Comparison of ENCODE assay signal across 14 mouse cellular contexts in genomic region chr7:25435546-25435851, GRCm38 (mm10). TPM values are rescaled to one million over a fixed set of nuclear protein-coding genes. Genes with fewer than 3 reads are reported as not detected.
DNase-seq lines count a peak whose midpoint lies in the region; ATAC-seq and TF ChIP-seq lines count a peak whose summit lies in the region.
"Had no signal": no experiment of that assay in that cellular context is flagged by ENCODE, and none has a peak within 500 bp of the region (broad histone marks: within the 10 kb centered on the region; RNA-seq: fewer than 3 reads in every experiment).

No protein-coding gene starts in this region.

- WGBS in liver, embryonic 16.5 days (ENCODE audit: insufficient replicate concordance): 54% methylated on average over 2 of the region's 2 CpGs
- 57% methylated on average over 2 of the region's 2 CpGs for WGBS in liver, embryonic 12.5 days (ENCODE audit: insufficient replicate concordance)

- no peak overlapping the region for H3K9ac ChIP-seq in liver, embryonic 16.5 days (ENCODE audit: low read depth, low read length)
- no peak overlapping the region for H3K9ac ChIP-seq in liver, embryonic 12.5 days
- H3K9ac ChIP-seq: heart, embryonic 12.5 days had no signal

- DNase-seq in gastrocnemius, adult 2 months: no peak
- no peak for DNase-seq in gastrocnemius, postnatal 25 days
- no peak for DNase-seq in T-cell, adult 2 months (ENCODE audit: low spot score)
- DNase-seq in embryo, embryonic 10.5 days (ENCODE audit: low spot score): no peak
- DNase-seq: layer of hippocampus, adult 9-11 months; thymus, postnatal 25 days had no signal

- H3K9me3 ChIP-seq in liver, embryonic 16.5 days (replicated peaks; ENCODE audit: control insufficient read depth, low read length): no peaks in the 10 kb centered on the region
- H3K9me3 ChIP-seq in liver, embryonic 12.5 days (replicated peaks): no peaks in the 10 kb centered on the region
- H3K9me3 ChIP-seq: heart, embryonic 12.5 days had no signal

- H3K4me3 ChIP-seq in gastrocnemius, adult 2 months: no peak overlapping the region
- no peak overlapping the region for H3K4me3 ChIP-seq in liver, embryonic 16.5 days (ENCODE audit: low read depth, low read length)
- H3K4me3 ChIP-seq in liver, embryonic 12.5 days: no peak overlapping the region
- no peak overlapping the region for H3K4me3 ChIP-seq in brown adipose tissue, adult 24 weeks (ENCODE audit: insufficient read depth, low read depth, low read length)
- H3K4me3 ChIP-seq: heart, embryonic 12.5 days had no signal

- no peak for ATAC-seq in liver, embryonic 16.5 days (ENCODE audit: low read depth)
- ATAC-seq in liver, embryonic 12.5 days: no peak
- 0 out of 2 replicates have a peak, but pooled peaks have one; percentile 32 for ATAC-seq in monocyte, adult 5-6 weeks (replicated peaks; ENCODE audit: insufficient number of reproducible peaks, low FRiP score, low TSS enrichment, poor library complexity, severe bottlenecking)
- ATAC-seq: activated CD4-positive, CD25-positive, alpha-beta regulatory T cell, adult 4 months had no signal

- H3K36me3 ChIP-seq in liver, embryonic 16.5 days (ENCODE audit: control insufficient read depth, insufficient read depth): no peaks in the 10 kb centered on the region
- no peaks in the 10 kb centered on the region for H3K36me3 ChIP-seq in liver, embryonic 12.5 days
- H3K36me3 ChIP-seq: heart, embryonic 12.5 days had no signal

- peaks cover 3% of the 10 kb centered on the region; the same call in 1 of the 2 replicates for H3K4me1 ChIP-seq in liver, embryonic 16.5 days (ENCODE audit: control insufficient read depth, low read depth, low read length)
- H3K4me1 ChIP-seq in liver, embryonic 12.5 days: peaks cover 5% of the 10 kb centered on the region; the same call in 1 of the 2 replicates
- peaks cover 41% of the 10 kb centered on the region for H3K4me1 ChIP-seq in brown adipose tissue, adult 24 weeks (ENCODE audit: control insufficient read depth, insufficient read depth, insufficient read length, low read length)
- H3K4me1 ChIP-seq: heart, embryonic 12.5 days had no signal

- no peak for TF ChIP-seq CTCF in gastrocnemius, adult 2 months (IDR thresholded peaks at IDR 0.05)

- intact Hi-C loops in gastrocnemius, adult 2 months (cut with DNase I): no loop called here

- H3K27ac ChIP-seq in gastrocnemius, adult 2 months: peak overlapping the region; percentile 84
- peak overlapping the region; percentile 38 for H3K27ac ChIP-seq in liver, embryonic 16.5 days (ENCODE audit: low read length)
- no peak overlapping the region for H3K27ac ChIP-seq in liver, embryonic 12.5 days
- H3K27ac ChIP-seq in brown adipose tissue, adult 24 weeks (replicated peaks; ENCODE audit: low read depth, low read length): peak overlapping the region; percentile 95

- H3K27me3 ChIP-seq in liver, embryonic 16.5 days (ENCODE audit: control insufficient read depth, insufficient read depth, low read depth, low read length): no peaks in the 10 kb centered on the region
- no peaks in the 10 kb centered on the region for H3K27me3 ChIP-seq in liver, embryonic 12.5 days (replicated peaks)
- H3K27me3 ChIP-seq: heart, embryonic 12.5 days had no signal

- H3K4me2 ChIP-seq in liver, embryonic 16.5 days (ENCODE audit: low read depth, low read length): no peak overlapping the region
- no peak overlapping the region for H3K4me2 ChIP-seq in liver, embryonic 12.5 days
- H3K4me2 ChIP-seq: heart, embryonic 12.5 days had no signal

RNA-seq across cellular contexts. Expression of gene Cxcl17, which starts 22.8 kb away (rescaled TPM):
- not detected for total RNA-seq in gastrocnemius, adult 2 months (2021)
- total RNA-seq in gastrocnemius, postnatal 25 days (2021): not detected
- 0.15 TPM in 1 of 2 replicates, not detected in the other for polyA plus RNA-seq in liver, embryonic 16.5 days (2015; fragmentation: Nextera tagmentation; extraction: Ambion mirVana)
- polyA plus RNA-seq in liver, embryonic 12.5 days (2016; fragmentation: Nextera tagmentation; extraction: Ambion mirVana): 0.30 TPM in 1 of 2 replicates, not detected in the other
- polyA plus RNA-seq in brown adipose tissue, adult 24 weeks (2012; ENCODE audit: insufficient read depth, insufficient read length, missing spikeins): not detected in 2 replicates
- not detected in 3 replicates for total RNA-seq in monocyte, adult 5-6 weeks (2017)
- total RNA-seq: megakaryocyte-erythroid progenitor cell, adult 5-6 weeks; MEL had no signal
- polyA plus RNA-seq: activated CD4-positive, CD25-positive, alpha-beta regulatory T cell, adult 4 months; heart, embryonic 12.5 days had no signal

RNA-seq across cellular contexts. Expression of gene Lipe, which starts 37.0 kb away (rescaled TPM):
- total RNA-seq in gastrocnemius, adult 2 months (2021): 10 to 100 TPM; 13.4 to 17.9 TPM
- 10 to 100 TPM; 12.8 to 42.6 TPM for total RNA-seq in gastrocnemius, postnatal 25 days (2021)
- 3.4 and 3.8 TPM in 2 replicates for polyA plus RNA-seq in liver, embryonic 16.5 days (2015; fragmentation: Nextera tagmentation; extraction: Ambion mirVana)
- 2.9 and 3.3 TPM in 2 replicates for polyA plus RNA-seq in liver, embryonic 12.5 days (2016; fragmentation: Nextera tagmentation; extraction: Ambion mirVana)
- polyA plus RNA-seq in brown adipose tissue, adult 24 weeks (2012; ENCODE audit: insufficient read depth, insufficient read length, missing spikeins): 1,111 and 1,189 TPM in 2 replicates
- total RNA-seq in monocyte, adult 5-6 weeks (2017): 19.5 to 19.9 TPM (median 19.7 TPM) in 3 replicates

RNA-seq across cellular contexts. Expression of gene Ceacam1, which starts 41.9 kb away (rescaled TPM):
- 1 to 10 TPM; 4.0 to 6.2 TPM for total RNA-seq in gastrocnemius, adult 2 months (2021)
- total RNA-seq in gastrocnemius, postnatal 25 days (2021): 1 to 10 TPM; 4.1 to 5.2 TPM
- 15.0 and 19.6 TPM in 2 replicates for polyA plus RNA-seq in liver, embryonic 16.5 days (2015; fragmentation: Nextera tagmentation; extraction: Ambion mirVana)
- polyA plus RNA-seq in liver, embryonic 12.5 days (2016; fragmentation: Nextera tagmentation; extraction: Ambion mirVana): 1.9 and 2.4 TPM in 2 replicates
- 4.3 and 8.3 TPM in 2 replicates for polyA plus RNA-seq in brown adipose tissue, adult 24 weeks (2012; ENCODE audit: insufficient read depth, insufficient read length, missing spikeins)
- total RNA-seq in monocyte, adult 5-6 weeks (2017): 207 to 253 TPM (median 236 TPM) in 3 replicates

Comparison
In these comparisons a context has a peak if more than half of its experiments do, and no peak if none do; other contexts are left out.
1. RNA of gene Ceacam1, which starts 41.9 kb away (total RNA-seq): 207 to 253 TPM in monocyte, adult 5-6 weeks; 4.0 to 6.2 TPM in gastrocnemius, adult 2 months and 4.1 to 5.2 TPM in gastrocnemius, postnatal 25 days; every median in the first group is over 10 times any median in the second.